Mouse (Mus musculus) retina, embryonic 14.5 days (tissue): Measurements from ENCODE around the gene Phactr1.
A peak's percentile ranks its signal among the peaks of the same experiment; 100 is the strongest.

Experiments used
- DNase-seq: peaks from one replicate; pipeline ENCODE4 v3.0.0-alpha.2; 2015; ENCODE audit warnings: low spot score

Gene Phactr1

DNA sequence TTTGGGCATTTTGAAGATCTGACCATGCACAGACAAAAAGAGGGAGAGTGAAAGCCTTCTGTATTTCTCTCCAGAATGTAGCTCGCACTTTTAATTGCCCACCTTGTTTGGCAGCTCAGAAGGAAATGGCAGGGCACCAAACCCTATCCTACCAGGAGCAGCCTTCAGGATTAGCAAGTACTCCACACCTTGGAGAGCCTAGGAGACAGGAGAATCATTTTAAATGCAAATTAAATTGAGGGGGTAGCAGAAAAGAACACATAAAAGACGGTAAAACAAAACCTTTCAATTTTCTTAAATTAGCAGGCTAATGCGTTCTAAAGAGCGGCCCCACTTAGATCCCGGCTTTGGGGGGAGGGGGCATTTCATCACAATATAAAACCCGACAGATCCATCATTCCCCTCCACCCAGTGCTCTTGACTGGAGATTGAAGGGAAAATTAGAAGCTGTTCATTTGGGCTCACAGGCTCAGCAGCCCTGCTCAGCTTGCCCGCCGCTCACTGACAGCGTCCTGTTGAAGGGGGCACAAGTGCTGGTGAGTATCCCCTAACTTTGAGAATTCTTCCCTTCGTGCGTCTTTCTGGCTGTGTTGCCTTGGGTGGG is at the start of gene Phactr1:
TSS of gene Phactr1 (plus strand) at position 233 of the 604 bp plus-strand sequence.
- no peak for DNase-seq

DNA sequence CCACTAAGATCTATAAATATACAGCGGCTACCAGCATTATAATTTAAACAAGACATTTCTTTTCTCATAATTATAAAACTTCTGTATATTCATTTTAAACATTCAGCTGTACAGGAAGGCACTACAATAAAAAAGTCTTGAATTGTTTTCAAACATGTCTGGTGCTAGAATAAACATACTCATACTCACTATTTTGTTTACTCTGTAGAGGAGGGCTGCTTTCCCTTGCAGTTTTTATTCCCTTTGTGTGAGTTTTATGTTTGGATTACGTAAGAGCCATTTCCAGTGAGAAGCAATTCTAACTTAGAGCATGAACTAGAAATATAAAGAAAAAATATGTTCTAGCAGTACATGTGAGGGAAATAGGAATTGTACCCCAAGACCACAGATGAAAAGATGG is 45.5 kb upstream of the Phactr1 start:
- no peak for DNase-seq

DNA sequence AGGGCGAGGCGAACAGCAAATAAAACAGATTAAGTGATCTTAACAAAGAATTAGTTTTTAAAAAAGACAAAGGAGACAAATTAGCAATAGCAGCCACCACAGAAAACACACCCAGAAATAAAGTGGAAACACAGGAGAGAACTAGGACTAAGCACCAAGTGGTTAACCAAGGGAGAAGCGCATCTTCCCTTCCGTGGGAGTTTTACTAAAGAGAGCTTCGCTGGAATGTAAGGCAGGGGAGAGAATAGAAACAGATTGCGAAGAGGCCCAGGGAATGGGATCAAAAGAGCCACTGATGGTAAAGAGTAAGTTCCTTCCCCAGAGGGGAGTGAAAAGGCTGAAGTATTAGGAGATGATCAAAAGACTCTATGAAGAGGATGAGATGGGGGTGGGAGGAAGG is 30.2 kb upstream of the Phactr1 start:
- no peak for DNase-seq

DNA sequence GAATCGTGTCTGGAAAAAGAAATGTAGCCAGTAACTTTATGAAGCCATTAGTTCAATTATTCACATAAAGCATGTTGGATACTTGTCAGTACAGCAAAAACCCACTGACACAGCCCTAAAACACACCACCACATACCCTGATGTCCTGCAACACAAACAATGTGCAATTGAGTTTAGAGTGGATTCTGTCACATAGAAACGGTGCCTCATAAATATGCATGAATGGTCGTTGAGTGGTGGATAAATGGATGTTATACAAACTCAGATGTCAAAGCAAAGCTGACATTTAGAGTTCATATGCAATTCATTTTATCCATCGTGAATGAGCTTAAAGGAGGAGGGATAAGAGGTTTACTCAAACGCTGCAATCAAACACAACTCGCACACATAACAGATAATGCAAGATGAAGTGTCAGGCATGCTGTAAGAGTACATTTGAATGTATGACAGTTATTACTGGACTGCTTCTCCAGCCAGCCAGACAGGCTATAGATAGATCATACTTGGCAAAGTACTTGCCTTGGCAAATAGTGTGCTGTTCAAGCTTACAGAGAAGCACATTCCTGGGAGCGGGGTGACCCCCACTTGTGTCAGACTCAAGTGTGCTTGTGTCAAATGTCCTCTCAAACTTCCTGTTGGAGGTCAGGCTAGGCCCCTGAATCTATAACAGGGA is 23.6 kb upstream of the Phactr1 start:
- DNase-seq: no peak

DNA sequence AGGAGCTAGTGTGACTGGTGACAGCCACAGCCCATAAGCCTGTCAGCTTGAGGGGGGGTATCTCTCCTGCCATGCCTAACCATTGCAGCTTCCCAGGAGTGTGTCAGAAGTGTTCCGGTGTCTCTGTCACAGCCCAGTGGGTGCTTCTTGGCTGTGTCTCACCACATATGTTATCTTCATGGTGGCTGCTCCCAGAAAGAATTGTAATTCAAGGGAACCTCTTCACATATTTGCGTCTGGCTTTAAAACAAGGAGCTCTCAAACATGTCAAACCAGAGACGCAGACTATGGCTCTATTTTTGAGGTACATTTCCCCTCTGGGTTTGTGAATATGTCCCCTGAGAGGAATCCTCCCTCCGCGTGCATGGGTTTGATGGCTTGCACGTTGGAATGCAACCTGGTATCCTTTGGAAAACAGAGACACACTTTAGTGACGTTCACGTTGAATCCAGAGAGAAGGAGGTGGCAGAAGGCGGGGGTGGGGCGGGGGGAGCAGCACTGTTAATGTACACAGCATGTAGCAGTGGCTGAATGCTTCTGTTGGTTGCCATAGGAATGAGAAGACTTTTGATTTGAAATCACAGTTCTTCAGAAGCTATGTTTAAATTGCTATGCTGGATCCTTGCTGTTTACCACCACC is 8.7 kb upstream of the Phactr1 start:
- no peak for DNase-seq

DNA sequence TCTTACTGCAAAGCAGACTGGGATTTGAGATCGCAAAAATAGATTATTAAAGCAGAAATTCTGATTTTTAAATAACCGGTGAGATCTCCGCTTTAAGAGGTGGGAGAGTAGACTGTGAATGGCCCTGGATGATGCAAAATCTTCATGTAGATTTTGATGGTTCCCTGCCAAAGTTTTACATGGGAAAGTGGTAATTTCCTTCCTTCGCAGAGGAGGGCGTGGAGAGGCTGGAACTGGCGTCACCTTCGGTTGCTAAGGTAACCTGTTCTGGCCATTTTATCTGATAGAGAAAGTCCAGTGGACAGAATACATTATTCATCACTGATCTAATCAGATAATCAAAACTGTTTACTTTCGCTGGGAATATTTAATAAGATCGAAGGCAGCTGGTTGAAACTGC is 876 bp downstream of the Phactr1 start:
- no peak for DNase-seq

DNA sequence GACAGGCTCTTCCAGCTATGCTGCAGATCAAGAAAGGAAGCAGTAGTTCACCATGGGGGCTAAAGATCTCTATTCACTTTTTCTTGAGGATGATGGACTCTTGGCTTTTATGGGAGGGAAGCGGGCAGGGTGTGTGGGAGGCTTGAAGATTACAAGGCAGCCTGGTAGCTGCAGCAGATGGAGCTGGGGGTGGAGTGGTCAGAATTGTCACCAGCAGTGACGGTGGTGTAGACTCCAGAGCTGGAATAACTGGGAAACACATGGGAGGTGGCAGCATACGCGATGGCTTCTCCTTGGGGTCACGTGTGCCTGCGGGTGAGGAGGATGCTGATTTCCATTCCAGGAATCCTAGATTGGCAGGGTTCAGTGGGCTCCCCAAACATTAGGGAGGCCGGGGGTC is 3.8 kb downstream of the Phactr1 start:
- no peak for DNase-seq

DNA sequence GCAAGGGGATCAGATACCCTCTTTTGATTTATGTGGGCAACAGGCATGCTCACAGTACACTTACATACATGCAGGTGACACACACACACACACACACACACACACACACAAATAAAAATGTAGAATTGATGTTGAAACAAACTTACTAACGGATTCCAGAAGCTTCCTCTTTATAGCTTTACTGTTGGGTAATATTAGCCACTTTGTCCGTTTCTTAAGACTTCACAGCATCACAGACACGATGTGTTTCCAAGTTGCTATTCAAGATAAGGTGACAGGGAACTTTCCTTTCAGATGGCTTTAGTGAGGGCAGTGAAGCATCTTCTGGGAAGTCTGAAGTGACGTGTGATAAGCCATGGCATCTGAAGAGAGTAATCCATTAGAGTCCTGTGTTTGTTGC is 11.8 kb downstream of the Phactr1 start:
- DNase-seq: no peak

DNA sequence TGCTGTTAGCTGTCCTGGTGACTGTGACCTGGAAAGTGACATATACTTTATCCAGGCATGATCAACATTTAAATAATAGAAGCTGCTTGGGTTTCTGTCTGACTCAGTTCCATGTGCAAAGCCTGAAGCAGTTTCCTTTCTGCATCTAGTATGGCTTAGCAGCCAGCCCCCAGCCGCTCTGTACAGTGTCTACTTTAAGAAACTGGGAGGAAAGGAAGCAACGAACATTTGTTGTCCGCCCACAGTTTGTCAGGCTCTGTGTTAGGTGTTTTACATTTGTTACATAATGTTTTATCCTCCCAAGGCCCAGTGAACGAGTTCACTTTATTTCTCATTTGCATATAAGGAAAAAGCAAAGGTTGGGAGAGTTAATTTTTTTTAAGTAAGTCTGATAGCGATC is 16.2 kb downstream of the Phactr1 start:
- DNase-seq: no peak

DNA sequence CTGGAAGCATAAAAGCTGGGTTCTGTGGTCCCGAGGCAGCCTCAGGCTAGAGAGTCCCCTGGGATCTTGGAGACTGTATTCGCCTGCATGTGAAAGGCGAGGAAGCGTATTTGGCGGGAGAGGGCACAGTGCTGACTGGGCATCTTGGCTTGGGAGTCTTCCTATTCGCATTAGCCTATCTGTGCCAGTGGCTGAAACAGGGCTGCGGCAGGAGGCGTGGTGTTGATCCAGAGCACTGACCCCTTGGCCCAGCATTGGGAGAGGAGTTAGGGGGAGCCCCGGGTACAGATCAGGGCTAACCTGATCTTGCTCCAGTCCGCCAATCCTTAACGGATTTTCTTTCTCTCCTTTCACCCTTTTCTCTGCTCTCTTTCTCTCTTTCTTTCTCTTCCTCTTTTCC is 28.7 kb downstream of the Phactr1 start:
- peak; percentile 38 for DNase-seq

DNA sequence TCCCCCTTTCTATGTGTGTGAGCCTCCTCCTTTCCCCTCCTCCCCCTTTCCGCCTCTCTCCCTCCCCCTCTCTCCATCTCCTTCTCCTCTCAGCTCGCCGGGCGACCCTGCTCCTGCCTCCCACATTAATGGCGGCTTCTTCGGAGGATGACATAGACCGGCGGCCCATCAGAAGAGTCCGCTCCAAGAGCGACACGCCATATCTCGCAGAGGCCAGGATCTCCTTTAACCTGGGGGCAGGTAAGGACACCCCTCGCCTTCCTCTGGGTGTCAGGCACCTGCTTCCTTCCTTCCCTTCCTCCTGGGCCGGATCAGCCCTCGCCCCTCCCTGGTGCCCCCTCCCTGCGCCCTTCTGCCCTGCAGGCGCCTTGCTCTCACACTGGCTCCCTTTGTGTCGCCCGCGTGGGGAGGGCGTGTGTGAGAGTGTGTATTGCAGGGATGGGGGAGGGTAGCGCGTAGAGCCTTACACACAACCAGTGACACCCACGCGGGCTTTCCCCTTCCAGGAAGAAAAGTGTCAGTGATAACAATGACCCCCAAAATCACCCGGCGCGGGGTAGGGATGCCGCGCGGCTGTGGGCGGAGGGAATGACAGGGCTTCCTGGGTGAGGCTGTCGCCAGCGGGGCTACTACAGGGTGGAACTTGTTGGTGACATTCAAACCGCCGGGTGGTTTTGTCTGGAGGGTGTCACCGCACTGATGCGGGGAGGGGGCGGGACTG is 29.3 kb downstream of the Phactr1 start:
- peak; percentile 58 for DNase-seq

DNA sequence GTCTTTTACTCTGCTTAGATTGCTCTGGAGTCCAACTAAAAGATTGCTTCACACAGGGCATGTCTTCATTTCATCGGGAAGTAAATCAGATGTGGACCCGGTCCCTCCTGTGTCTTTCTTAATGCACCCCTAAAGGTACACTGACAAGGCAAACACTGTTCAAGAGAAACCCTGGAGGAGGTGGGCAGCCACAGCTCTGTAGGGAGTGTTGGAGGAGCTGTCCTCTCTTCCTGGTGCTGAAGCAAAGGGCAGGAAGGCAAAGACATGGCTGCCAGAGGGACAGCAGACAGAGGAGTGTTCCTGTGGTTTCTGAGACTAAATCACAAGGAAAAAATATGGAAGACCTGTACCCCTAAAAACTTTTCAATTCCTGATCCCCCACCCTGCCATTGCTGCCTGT is 31.1 kb downstream of the Phactr1 start:
- peak; percentile 71 for DNase-seq

DNA sequence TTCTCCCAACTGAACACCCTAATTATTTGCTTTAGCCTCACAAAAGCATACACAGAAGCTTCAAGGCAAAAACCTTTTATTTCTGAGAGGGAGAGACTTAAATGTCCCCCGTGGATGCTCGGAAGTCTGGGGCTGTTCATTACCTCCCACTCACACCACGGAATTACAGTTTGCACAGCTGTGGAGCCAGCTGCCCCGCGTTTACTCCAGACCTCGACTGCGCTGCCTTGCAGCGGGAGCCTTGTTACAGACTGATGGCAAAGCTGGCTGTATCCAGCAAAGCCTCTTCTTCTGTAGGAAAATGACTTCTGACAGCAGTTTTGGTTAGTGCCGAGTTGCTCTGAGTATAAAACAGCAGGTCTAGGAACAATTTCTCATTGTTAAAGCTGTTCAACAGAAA is 39.0 kb downstream of the Phactr1 start:
- DNase-seq: peak; percentile 31

DNA sequence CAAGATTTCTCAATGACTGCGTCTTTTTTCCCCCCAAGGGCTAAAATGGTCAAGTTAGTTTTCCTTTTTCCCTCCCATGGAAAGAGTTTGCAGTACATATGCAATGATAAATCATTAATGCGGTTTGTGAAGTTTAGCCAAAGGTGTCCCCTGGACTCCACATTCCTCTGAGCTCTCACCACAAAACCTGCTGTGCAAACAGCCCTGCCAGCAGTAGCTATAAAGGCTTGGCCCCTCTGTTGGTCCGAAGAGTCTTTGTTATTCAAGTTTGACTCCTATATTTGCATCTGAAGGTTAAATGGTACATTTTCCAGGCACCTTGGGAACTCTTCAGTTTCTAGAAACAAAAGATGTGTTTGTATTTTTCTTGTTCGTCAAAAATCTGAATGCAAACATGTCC is 39.7 kb downstream of the Phactr1 start:
- DNase-seq: no peak

DNA sequence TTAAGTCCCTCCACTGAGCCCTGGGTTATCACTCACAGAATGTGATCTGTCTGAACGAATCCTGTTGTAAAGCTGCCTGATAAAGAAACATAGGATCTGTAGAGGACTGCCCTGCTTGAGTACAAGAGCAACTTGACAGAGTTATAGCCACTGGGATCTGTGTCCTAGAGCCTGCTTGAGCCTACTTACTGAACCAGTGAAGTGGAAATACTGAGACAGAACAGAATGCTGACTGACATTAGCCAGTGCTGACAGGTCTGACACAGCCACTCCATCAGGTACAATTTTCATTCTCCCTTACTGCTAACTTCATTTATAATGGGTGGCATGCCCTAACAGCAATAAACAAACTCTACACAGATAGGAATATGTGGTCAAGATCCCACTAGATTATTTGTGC is 40.2 kb downstream of the Phactr1 start:
- no peak for DNase-seq

DNA sequence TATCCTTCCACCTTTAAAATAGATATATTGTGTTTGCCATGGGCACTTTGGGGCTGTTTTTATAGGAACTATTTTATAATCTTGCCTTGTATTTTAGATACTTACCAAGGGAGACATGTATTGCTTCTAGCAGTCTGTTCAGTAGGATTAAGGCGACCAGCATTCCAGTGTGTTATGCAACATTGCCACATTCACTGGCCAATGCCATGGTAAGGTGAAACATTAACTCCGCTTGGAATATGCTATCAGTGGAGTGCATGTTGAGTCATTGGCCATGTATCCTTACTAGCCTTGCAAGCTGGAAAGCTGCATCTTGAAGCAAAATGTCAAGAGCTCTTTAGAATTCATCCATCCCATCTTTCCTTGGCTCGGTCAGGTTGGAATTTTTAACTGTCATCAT is 43.6 kb downstream of the Phactr1 start:
- DNase-seq: no peak

DNA sequence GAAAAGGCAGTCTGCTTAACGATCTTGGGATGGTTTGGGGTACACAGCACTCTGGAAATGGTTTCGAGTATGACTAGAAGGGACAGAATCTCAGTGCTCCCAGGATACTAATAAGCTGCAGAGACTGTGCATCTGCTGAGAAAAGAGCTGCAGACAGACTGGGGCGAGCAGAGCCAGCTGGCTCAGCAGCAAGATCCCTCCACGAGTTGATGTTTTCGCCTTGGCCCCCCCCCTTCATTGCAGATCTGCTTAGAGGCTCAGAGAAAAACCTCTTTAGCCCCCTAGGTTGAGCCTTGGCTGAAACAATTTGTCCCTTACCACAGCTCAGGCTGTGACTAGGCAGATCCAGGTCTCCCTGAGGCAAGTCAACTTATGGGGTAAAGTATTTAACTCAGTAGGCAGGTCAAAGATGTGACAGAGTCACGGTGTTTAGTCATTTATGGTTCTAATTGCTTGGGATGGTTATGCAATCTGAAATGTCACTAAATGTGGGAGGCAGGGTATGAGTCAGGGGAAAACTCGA is 45.3 kb downstream of the Phactr1 start:
- no peak for DNase-seq

DNA sequence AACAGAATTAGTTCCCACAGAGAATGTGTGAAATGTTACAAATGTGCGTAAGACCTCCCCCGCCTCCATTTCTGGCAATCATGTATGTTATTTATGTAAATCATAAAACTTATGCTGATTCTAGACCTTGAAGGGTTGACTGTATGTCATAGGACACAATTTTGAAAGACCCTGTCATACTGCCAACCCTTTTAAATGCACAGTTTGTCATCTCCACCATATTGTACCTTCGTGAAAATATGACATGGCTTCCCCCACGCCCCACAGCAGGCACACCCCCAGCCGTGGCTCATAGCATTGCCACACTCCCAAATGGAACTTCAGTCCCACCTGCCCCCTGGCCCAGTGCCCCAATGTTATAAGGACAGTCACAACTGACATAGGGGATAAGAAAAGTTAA is 57.1 kb downstream of the Phactr1 start:
- DNase-seq: no peak

DNA sequence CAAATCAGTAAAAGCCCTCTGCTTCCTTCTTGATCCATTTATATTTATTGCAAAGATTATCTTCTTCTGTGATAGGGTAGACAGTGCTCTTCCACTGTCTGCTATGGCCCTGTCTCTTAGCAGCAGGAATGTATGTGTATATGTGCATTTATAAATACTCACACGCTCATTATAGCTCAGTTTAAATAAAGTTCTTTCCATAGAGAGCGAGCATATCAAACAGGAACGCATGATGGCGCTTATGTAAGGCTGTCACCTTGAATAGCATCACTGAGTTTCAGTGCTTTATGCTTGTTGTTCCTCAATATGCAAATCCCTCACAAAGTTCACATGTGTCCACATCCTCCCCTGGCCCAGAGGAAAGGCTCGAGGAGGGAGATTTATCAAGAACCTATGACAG is 57.7 kb downstream of the Phactr1 start:
- DNase-seq: no peak

DNA sequence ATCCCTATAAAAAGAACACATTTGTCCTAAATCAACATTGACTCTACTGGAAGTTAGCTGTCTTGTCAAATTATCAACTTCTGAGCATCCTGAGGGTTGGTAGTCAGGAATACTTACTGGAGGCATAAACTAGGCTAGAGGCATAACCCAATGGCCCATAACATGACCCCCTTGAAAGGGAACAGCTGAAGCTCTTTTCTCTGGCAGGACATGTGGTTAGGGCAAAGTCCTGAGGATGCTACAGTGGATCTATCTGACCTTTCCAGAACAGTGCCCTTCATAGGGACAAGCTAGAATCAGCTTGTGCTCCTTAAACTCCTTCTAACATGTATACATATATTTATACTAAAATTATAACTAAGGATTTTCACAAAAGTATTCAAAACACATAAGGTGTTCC is 61.8 kb downstream of the Phactr1 start:
- no peak for DNase-seq

DNA sequence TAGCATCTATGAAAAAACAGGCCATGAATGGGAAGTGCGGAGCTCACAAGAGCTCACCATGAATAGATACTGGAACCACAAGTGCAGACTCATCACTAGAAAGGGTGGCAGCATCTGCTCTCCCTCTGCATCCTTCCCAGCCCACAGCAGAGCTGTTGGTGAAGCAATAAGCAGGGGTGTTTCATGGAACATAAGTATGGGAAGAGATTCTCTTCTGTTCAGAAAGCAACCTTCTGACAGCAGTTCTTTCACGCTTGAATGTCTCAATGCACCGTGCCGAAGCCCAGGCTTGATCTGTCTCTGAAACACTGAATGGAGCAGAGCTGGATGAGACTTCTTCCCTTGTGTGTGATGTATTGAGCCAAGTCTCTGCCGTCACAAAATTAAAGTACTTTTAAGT is 64.0 kb downstream of the Phactr1 start:
- no peak for DNase-seq

DNA sequence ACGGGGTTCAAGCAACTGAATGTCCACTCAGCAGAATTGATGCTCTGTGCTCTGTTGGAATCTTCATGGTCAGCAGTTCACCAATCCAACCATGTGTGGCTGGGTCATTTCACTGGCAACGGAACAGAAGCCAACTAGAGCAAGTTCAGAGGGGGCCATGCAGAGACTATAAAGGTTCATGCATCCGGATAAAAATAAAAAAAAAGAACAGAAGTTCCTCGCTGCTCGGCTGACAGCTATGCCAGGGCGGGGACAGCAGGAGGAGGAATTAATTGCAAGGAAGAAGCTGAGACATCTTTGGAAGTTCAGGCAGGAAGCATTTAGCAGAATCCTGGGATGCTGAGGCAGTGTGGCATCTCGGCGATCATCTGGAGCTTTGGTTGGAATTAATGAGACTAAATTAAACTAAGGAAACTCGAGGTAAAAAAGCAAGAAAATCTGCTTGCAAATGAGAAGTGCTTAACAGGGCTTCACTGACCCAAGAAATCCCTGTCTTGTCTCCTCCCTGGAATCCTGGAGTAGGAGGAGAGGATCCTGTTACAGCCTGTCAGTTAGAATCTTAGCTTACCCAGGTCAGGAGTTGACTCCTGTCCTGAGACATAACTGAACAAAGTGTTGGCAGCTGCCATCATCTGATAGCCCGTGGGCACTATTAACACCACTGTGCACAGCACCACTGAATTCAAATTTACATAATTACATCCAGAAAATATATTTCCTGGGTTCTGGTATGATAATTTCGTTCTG is 77.4 kb downstream of the Phactr1 start:
- peak; percentile 38 for DNase-seq
